Mouse (Mus musculus): ENCODE measurements at regions not wholly inside any gene's neighbourhood (a gene's known extent, or its start where the extent isn't known, plus 50 kb on each side); places are given as distances from the start of the nearest gene placed in this dataset.

- TF ChIP-seq POLR2A (IDR thresholded peaks at IDR 0.05; ENCODE audit: low read depth, low read length) (no peak), CTCF (conservative IDR thresholded peaks at IDR 0.05; ENCODE audit: insufficient read depth, insufficient read length, low read depth, low read length) (no peak)
These were observed 266.3 kb upstream of the Lyplal1 start for GRCm38 (mm10) chr1:186383453-186383852.

Measured in kidney, adult 2 months (tissue).